Mouse (Mus musculus) testis, postnatal 14 days (tissue): ENCODE results near the gene Cul4b.
"Not testable (repeated sequence)": the region's sequence is repeated elsewhere in the genome, so short reads cannot be mapped to it uniquely, and the experiment has no call there.

Source experiments
- DNase-seq: peaks from one replicate; pipeline ENCODE4 v3.0.0; 2021; ENCODE audit warnings: low spot score

Gene Cul4b

GRCm38 (mm10) chrX:38576078-38576477, at the start of gene Cul4b:
Gene Cul4b (minus strand): TSS chrX:38576196.
- DNase-seq: peak; percentile 84

DNA sequence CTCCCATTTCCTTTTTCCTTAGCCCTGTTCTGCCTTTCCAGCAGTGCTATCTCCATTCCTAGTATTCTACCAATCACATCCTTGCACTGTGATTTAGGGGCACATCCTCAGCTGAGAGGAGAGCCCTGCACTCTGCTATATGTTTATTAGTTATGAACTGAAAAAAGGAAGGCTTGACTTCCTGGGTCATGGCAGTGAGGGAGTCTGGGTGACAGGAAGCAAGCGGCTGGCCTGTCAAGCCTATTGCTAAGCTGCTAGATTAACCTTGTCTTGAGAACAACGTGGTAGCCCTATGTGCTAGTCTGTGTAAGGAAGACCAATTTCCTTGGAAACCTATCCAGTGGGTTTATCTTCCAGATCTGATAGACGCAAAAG, 25.0 kb upstream of the Cul4b start:
- DNase-seq: no peak

DNA sequence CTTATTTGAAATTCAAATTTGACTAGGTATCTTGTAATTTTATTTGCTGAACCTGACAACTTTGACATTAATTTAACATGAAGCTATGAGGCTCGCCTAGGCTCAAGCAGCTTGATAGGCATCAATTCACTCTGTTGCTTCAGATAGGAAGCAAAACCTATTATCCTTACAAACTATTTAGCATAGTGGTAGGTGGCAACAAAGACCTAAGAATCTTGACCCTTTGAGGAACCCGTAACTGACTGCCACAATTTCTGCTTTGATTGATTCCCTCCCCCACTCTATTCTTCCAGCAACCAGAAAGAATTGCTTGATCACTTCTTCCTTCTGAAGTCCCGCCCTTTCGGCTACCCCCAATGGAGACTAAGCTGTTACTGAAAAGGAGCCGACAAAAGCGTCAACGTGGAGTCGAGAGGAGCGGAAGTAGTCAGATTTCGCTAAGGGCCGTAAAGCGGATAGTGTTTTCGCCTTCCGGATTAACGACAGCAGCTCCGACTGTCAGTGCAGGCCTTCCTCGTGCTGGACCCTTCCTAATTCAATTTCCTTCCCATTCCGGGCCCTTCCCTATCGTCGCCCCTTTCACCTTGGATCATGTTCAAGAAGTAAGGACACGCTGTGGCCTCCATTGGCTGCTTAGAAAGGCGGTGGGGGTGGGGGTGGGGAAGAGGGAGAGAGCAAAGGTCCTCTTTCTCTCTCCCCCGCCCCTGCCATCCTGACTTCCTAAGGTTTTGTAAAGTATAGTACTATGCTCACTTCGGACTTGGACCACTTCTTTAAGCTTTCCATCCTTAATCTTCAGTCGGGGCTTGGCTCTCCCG, 24.4 kb upstream of the Cul4b start, which contains the start of gene Mcts1:
TSS of gene Mcts1 (plus strand) at position 402 of the 818 bp plus-strand sequence.
- peak; percentile 72 for DNase-seq

- no peak for DNase-seq
These were observed 17.3 kb upstream of the Cul4b start for GRCm38 (mm10) chrX:38593180-38593889.

DNA sequence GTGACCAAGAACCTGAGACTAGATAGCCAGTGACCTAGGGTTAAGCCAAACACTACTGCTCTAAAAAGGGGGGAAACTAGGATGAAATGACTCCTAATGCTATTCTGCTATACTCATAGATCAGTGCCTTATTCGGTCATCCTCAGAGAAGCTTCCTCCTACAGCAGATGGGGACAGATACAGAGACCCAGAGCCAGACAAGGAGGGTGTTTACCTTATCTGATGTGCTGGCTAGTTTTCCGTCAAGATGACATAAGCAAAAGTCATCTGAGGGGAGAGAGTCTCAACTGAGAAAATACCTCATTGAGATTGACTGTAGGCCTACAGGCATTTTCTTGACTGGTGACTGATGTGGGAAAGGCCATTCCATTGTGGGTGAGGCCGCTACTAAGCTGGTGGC, 15.8 kb upstream of the Cul4b start:
- DNase-seq: no peak

GRCm38 (mm10) chrX:38589827-38590226, 13.8 kb upstream of the Cul4b start:
- no peak for DNase-seq

DNA sequence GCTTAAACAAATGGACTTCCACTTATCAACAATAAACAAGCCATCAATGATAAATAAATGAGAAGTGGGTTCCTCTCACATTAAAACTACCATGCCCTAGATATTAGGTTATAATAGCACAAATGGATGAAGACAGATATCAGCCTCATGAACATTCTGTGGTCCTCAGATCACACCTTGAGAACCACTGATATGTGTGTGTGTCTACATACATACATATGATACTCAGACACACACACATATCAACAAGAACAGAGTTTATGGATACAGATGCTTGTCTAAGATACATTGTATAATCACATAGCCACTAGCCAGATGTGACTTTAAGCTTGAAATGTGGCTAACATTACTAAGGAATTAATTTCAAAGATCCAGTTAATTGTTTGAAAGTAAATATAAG, 7.3 kb upstream of the Cul4b start:
- no peak for DNase-seq

DNA sequence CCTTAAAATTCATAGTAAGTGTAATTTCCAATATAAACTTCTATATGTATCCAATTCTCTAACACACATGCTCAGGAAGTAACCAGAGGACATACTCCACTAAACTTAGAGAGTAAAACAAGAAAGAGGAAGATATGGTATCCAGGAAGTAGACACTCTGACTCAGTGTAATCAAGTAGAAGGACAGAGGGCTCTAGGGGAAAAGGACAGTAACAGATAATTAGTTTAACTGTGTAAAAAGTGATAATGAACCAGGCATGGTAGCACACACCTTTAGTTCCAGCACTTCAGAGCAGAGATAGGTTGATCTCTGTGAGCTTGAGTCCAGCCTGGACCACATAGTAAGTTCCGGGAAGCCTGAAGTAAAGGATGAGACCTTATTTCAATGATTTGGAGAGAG, 5.1 kb upstream of the Cul4b start:
- DNase-seq: no peak

GRCm38 (mm10) chrX:38566521-38567205, 9.3 kb downstream of the Cul4b start:
- DNase-seq: no peak

DNA sequence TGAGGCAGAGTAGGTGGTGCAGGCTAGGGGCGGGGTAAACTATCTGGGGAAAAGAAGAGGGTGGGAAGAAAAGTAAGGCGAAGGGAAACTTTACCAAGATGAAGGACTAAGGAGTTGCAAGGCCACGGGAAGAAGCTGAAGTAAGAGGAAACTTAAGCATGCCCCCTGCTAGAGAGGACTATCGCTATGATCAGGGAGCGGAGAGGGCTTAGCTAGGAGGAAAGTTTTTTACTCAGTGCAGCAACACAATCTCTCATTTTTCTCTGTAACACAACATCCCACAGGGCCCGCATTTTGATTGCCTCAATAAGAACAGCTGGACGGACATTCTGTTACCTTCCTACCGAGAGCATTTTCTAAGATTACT, 10.8 kb downstream of the Cul4b start:
- DNase-seq: no peak

DNA sequence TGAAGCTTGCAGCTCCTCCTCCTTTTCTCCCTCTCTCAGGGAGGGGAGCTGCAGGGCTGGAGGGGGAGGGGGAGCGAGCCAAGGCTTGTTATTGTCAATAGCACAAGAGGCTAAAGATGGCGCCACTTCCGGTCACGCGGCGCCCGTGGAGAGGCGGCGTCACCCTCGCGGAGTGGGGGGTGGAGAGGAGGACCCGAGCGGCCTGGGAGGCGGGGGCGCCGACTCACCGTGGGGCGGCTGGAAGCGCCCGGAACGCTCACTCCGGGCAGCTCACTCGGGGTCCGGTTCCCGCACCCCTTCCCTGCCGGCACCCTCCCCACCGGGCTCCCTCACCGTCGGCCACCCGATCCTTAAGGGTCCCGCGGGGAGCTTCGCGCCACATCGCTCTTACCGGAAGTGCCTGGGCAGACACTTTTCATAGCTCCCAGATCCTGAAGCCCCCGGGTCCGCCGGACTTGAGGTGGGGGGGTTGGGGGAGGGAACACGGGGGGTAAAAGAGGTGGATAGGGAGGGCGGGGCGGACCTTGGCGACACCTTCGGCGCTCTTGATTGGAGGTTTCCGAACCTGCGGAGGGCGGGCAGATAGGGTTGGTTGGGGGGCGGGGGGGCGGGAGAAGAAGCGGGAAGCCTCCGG, 11.3 kb downstream of the Cul4b start:
- peak; percentile 87 for DNase-seq

DNA sequence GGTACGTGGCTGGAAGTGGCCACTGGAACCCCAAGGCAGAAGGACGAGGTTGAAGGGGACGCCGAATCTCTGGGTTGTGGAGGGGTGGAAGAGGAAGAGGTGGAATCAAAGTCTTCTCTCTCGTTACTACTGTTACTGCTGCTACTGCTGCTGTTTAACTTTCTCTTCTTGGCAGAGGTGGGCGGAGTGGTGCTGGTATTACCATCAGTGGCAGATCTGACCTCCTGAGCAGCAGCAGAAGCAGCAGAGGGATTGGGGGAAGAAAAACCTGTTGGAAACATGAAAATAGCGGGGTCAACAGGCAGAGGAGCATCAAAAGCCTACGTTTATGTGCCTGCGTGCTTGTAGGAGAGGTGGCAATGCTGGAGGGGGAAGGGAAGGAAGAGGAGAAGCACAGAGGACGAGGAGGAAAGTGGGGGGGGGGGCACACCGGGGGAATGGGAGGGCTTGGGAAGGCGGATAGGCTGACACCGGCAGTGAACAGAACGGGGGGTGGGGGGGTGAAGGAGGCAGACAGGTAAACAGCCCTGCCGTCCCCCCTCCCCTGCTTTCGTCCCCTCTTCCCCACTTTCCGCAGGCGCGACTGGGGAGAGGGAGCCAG, 12.0 kb downstream of the Cul4b start:
- no peak for DNase-seq

DNA sequence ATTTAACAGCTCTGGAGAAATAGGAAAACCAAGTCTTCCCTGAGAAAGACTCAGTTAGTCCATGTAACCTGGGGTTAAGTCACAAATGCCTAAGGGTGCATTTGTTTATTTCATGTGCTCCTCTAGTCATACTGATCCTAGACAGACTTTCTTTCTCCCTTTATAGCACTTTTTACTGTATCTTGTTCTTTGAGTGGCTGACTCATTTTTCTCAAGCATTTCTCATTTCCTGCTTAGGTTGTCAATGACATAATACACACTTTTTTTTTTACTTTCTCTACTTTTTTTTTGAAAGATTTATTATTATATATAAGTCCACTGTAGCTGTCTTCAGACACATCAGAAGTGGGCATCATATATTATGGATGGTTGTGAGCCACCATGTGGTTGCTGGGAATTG, 22.7 kb downstream of the Cul4b start:
- no peak for DNase-seq

DNA sequence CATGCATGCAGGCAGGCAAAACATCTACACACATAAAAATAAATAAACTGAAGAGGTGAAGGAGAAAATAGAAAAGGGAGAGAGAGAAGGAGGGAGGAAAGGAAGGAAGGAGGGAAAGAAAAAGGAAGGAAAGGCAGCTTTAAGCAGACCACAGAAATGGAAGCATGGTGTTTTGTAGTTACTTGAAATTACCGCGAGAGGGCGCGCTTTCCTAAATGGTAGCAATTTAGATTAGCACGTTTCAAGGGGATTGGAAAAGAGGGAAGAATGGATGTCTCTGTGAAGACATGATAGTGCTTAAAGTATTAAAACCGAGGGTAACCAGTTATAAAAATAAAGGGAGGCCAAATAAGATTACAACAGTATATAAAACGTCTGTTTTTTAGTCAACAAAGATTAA, 61.4 kb downstream of the Cul4b start:
- DNase-seq: no peak

DNA sequence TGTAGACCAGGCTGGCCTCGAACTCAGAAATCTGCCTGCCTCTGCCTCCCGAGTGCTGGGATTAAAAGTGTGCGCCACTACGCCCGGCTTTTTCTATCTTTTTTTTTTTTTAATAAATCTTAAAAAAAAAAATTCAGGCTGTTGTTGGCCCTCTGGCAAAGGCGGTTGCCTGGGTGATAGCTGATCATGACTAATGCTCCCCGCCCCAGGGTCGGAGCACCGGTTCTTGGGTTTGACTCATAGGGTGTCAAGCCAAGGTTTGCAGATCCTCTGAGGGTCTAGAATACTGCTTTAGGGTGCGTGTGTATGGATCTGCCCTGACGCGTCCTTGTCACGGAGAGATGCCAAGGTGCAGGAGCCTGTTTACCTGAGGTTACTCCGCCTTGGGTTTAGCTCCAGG, 71.2 kb downstream of the Cul4b start:
- no peak for DNase-seq

GRCm38 (mm10) chrX:38502182-38502581, 73.8 kb downstream of the Cul4b start:
- not testable (repeated sequence) for DNase-seq

DNA sequence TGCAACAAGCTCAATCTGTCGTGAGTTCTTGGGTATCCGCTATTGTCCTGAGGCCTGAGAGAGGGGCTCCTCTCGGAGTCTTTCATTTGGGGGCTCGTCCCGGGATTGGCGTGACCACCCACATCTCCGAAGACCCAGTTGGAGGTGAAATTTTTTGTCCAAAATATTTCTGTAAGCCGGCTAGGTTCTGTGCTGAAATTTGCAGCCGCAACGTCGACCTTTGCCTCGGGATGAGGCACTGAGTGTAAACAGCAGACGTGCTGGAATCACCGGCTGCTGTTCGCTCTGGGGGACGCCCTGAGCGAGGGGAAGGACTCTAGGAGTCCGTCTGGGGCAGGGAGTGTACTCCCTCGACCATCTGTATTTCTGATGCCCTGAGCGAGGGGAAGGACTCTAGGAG, 90.5 kb downstream of the Cul4b start:
- DNase-seq: not testable (repeated sequence)
